Mouse (Mus musculus) urinary bladder, adult 2 months (tissue): ENCODE measurements around the gene Tmem25. TPM values are rescaled to one million over a fixed set of nuclear protein-coding genes. Genes with fewer than 3 reads are reported as not detected.
A peak's percentile ranks its signal among the peaks of the same experiment; 100 is the strongest.
"Not testable (repeated sequence)": the region's sequence is repeated elsewhere in the genome, so short reads cannot be mapped to it uniquely, and the experiment has no call there.

Experiments
- DNase-seq: peaks from one replicate; pipeline ENCODE4 v3.0.0; 2022; ENCODE audit warnings: low spot score
- polyA plus RNA-seq: library from polyadenylated mRNA; depleted of rRNA; stranded (reverse); fragments of >200 nt; gene quantifications from 2 replicates; pipeline ENCODE4 v1.2.3, GENCODE M21; 2012; rRNA removed

The Tmem25 gene
- polyA plus RNA-seq, 1 experiment: 8.3 TPM

GRCm38 (mm10) chr9:44772750-44773651 is 26.1 kb downstream of the Tmem25 start:
- peak; percentile 64 for DNase-seq

- DNase-seq: no peak
Measured at GRCm38 (mm10) chr9:44772392-44772749, 26.7 kb downstream of the Tmem25 start.

GRCm38 (mm10) chr9:44771376-44771775 is 27.7 kb downstream of the Tmem25 start:
- no peak for DNase-seq

GRCm38 (mm10) chr9:44768029-44768394 is 31.1 kb downstream of the Tmem25 start:
- DNase-seq: not testable (repeated sequence)

GRCm38 (mm10) chr9:44767101-44768028 is 31.7 kb downstream of the Tmem25 start, which contains the start of the genes Arcn1 and Ift46:
Gene Arcn1, minus strand, starts transcription at chr9:44767845.
Gene Ift46, plus strand, starts transcription at chr9:44767908.
- peak; percentile 85 for DNase-seq

GRCm38 (mm10) chr9:44760873-44761272 is 38.2 kb downstream of the Tmem25 start:
- no peak for DNase-seq

GRCm38 (mm10) chr9:44748473-44748872 is 50.6 kb downstream of the Tmem25 start:
- DNase-seq: no peak

- no peak for DNase-seq
Measured at GRCm38 (mm10) chr9:44747341-44747740, 51.8 kb downstream of the Tmem25 start.

- DNase-seq: no peak
Measured at GRCm38 (mm10) chr9:44746666-44747065, 52.4 kb downstream of the Tmem25 start.

GRCm38 (mm10) chr9:44745371-44745770 is 53.7 kb downstream of the Tmem25 start:
- DNase-seq: no peak

Other genes starting within 250 kb of the Tmem25 start
- 0.11 and 0.16 TPM in 2 replicates for gene Cxcr5, start 237.4 kb downstream of the Tmem25 start, polyA plus RNA-seq
- gene Ddx6, start 194.4 kb downstream of the Tmem25 start, polyA plus RNA-seq: 28.2 and 47.5 TPM in 2 replicates
- not detected in 2 replicates for gene Treh, start 126.1 kb downstream of the Tmem25 start, polyA plus RNA-seq
- 75.3 and 87.2 TPM in 2 replicates for gene Phldb1, start 64.1 kb downstream of the Tmem25 start, polyA plus RNA-seq
- gene Arcn1, start 31.5 kb downstream of the Tmem25 start, polyA plus RNA-seq: 64.2 and 77.2 TPM in 2 replicates
- gene Ift46, start 31.4 kb downstream of the Tmem25 start, polyA plus RNA-seq: 82.5 and 94.1 TPM in 2 replicates
- 3.5 and 4.1 TPM in 2 replicates for gene Ttc36, start 3.8 kb upstream of the Tmem25 start, polyA plus RNA-seq
- 11.7 and 16.2 TPM in 2 replicates for gene Kmt2a, start 82.0 kb upstream of the Tmem25 start, polyA plus RNA-seq
- gene Atp5l, start 121.4 kb upstream of the Tmem25 start, polyA plus RNA-seq: 679 and 839 TPM in 2 replicates
- 23.2 and 29.1 TPM in 2 replicates for gene Ube4a, start 166.3 kb upstream of the Tmem25 start, polyA plus RNA-seq
- 1.5 and 1.8 TPM in 2 replicates for gene Cd3g, start 181.1 kb upstream of the Tmem25 start, polyA plus RNA-seq
- 0.55 and 0.68 TPM in 2 replicates for gene Cd3d, start 182.5 kb upstream of the Tmem25 start, polyA plus RNA-seq
- gene Cd3e, start 210.3 kb upstream of the Tmem25 start, polyA plus RNA-seq: 0.94 and 0.98 TPM in 2 replicates
- gene Mpzl2, start 240.5 kb upstream of the Tmem25 start, polyA plus RNA-seq: 53.5 and 62.3 TPM in 2 replicates